Mouse (Mus musculus): Measurements from ENCODE around the gene Shmt2. TPM values are rescaled to one million over a fixed set of nuclear protein-coding genes. Genes with fewer than 3 reads are reported as not detected.

Gene Shmt2
- total RNA-seq (2014; rRNA removed) = 39.8 and 48.0 TPM in 2 replicates
- polyA plus RNA-seq (2015; fragmentation: Nextera tagmentation; extraction: Ambion mirVana) = 32.8 and 34.2 TPM in 2 replicates

DNA sequence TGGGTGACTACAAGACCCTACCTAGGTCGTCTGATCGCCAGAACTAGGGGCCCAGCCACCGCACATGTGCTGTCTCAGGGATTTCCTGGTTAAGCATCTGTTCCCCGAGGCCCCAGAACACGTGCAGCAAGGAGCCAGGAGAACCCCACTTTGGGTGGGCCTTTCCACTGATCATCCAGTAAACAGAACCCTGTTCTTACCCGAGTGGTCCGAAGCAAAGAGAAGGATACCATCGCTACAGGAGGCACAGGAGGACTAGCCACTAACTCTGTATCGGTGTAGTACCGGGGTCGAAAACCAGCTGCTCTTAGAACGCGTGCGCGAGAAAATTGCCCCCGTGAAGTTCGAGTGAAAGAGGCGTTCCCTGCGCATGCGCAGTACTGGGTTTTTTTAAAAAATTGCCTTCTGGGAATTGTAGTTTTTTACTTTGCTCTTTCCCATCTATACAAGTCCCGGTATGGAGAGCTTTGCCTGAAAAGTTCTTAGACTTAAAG, at the start of gene Shmt2:
Shmt2 (minus strand) TSS at position 357 of the 494 bp plus-strand sequence.
- H3K4me1 ChIP-seq (ENCODE audit: insufficient read depth, low read length) = peaks cover 8% of the 10 kb centered on the region; the same call in 1 of the 2 replicates
- no peak within 1 kb of the TSS for H3K27ac ChIP-seq (ENCODE audit: low read depth, low read length)
- peak; percentile 53; the same call in 1 of the 2 replicates for ATAC-seq (ENCODE audit: low FRiP score)
- DNase-seq (ENCODE audit: low spot score) = peak; percentile 98
- H3K4me2 ChIP-seq (ENCODE audit: low read depth, low read length, poor library complexity, severe bottlenecking) = peak within 1 kb of the TSS; percentile 88
- under 1% methylated on average over 21 of the region's 21 CpGs for WGBS
- H3K27me3 ChIP-seq (ENCODE audit: insufficient read depth, low read length) = peaks cover 8% of the 10 kb centered on the region; the same call in 1 of the 2 replicates
- H3K4me3 ChIP-seq (ENCODE audit: low read depth, low read length) = peak within 1 kb of the TSS; percentile 51
- TF ChIP-seq CTCF (IDR thresholded peaks at IDR 0.05) = no peak
- H3K9ac ChIP-seq (replicated peaks; ENCODE audit: low read length, poor library complexity, severe bottlenecking) = peak within 1 kb of the TSS; percentile 56
- H3K9me3 ChIP-seq (ENCODE audit: low read length) = no peaks in the 10 kb centered on the region
- peaks cover 19% of the 10 kb centered on the region for H3K36me3 ChIP-seq (ENCODE audit: insufficient read depth, low read length)

DNA sequence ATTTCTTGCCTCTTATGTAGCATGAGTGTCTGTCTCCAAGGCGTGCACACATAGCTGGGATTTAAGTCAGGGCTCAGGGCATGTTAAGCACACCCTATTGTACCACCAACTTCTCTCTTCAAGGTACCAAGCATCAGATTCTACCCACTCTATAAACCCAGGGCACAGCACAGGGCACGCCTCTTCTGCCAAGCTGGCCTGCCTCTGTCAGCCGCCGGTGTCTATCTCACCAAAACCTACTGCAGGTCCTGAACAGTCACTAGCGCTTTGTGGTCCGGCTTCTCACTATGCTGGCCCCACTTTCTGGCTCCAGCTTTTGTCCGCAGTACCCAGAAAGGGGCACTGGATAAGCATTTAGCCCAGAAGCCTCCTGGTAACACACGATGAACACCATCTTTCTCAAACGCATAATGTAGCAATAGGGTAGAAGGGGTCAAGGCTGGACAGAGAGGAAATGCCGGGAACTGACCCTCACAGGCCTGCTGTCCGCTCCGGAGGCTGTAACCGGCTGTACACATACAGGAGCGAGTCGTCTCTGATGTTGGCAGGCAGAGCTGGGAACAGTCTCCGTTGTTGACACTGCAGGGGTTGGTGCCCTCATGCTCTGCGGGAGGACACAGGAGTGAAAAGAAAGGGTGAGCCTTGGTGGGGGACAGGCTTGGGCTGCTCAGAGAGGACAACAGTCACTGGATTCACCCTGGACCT, 48.8 kb upstream of the Shmt2 start:
- no peaks in the 10 kb centered on the region for H3K9me3 ChIP-seq (ENCODE audit: low read length)
- no peaks in the 10 kb centered on the region for H3K27me3 ChIP-seq (ENCODE audit: insufficient read depth, low read length)
- H3K4me2 ChIP-seq (ENCODE audit: low read depth, low read length, poor library complexity, severe bottlenecking) = no peak overlapping the region
- H3K4me1 ChIP-seq (ENCODE audit: insufficient read depth, low read length) = no peaks in the 10 kb centered on the region
- no peak for TF ChIP-seq CTCF (IDR thresholded peaks at IDR 0.05)
- WGBS = 93% methylated on average over 17 of the region's 17 CpGs
- no peak overlapping the region for H3K27ac ChIP-seq (ENCODE audit: low read depth, low read length)
- DNase-seq (ENCODE audit: low spot score) = no peak
- H3K4me3 ChIP-seq (ENCODE audit: low read depth, low read length) = no peak overlapping the region
- H3K36me3 ChIP-seq (ENCODE audit: insufficient read depth, low read length) = peaks cover 76% of the 10 kb centered on the region
- no peak; the same call in 1 of the 2 replicates for ATAC-seq (ENCODE audit: low FRiP score)
- no peak overlapping the region for H3K9ac ChIP-seq (replicated peaks; ENCODE audit: low read length, poor library complexity, severe bottlenecking)

DNA sequence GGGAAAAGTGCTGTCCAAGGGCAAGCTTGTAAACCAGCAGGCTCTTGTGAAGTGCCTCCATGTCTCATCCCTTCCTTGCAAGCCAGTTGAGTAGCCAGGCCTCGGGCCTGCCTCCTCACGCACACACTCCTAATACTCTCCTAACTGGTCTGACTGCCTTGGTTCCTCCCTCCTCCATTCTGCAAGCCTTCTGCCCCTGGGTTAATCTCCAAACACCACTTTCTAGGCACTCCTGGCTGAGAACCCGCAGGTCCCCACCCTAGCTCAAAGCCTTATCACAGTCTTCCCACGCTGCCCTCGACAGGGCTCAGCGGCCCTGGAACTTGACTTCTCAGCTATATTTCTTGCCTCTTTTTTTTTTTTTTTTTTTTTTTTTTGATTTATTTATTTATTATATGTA, 48.1 kb upstream of the Shmt2 start:
- 89% methylated on average over 6 of the region's 6 CpGs for WGBS
- no peak for ATAC-seq (ENCODE audit: low FRiP score)
- no peak overlapping the region for H3K9ac ChIP-seq (replicated peaks; ENCODE audit: low read length, poor library complexity, severe bottlenecking)

DNA sequence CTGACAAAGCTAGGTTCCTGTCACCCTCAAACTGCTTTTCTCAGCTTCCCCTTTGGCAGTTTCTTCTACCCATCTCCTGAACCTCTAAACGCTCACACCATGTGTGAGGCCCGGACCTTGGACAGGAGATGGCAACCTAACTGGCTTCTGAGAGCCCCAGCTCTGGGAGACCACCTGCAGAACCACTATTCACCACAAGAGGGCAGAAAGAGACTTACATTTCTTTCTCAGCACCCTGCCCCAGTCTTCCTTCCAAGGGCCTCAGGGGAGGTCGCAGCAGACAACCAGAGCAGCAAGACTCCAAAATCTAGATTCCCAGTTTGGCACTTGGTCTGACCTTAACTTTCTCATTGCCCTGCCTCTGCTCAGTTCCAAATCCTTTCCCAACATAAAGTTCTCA, 47.2 kb upstream of the Shmt2 start:
- H3K4me1 ChIP-seq (ENCODE audit: insufficient read depth, low read length) = no peaks in the 10 kb centered on the region
- WGBS = 37% methylated on average over 3 of the region's 3 CpGs
- no peaks in the 10 kb centered on the region for H3K27me3 ChIP-seq (ENCODE audit: insufficient read depth, low read length)
- H3K4me3 ChIP-seq (ENCODE audit: low read depth, low read length) = no peak overlapping the region
- DNase-seq (ENCODE audit: low spot score) = peak; percentile 88
- peaks cover 72% of the 10 kb centered on the region for H3K36me3 ChIP-seq (ENCODE audit: insufficient read depth, low read length)
- 0 out of 2 replicates have a peak overlapping the region, but pooled peaks have one; percentile 55 for H3K27ac ChIP-seq (ENCODE audit: low read depth, low read length)
- no peaks in the 10 kb centered on the region for H3K9me3 ChIP-seq (ENCODE audit: low read length)
- ATAC-seq (ENCODE audit: low FRiP score) = peak; percentile 21; the same call in 1 of the 2 replicates
- H3K9ac ChIP-seq (replicated peaks; ENCODE audit: low read length, poor library complexity, severe bottlenecking) = no peak overlapping the region; the same call in 1 of the 2 replicates
- H3K4me2 ChIP-seq (ENCODE audit: low read depth, low read length, poor library complexity, severe bottlenecking) = no peak overlapping the region
- TF ChIP-seq CTCF (IDR thresholded peaks at IDR 0.05) = peak; percentile 85

More for the DNA sequence above, 48.1 kb upstream of the Shmt2 start:
- no peak for DNase-seq (ENCODE audit: low spot score)
- H3K4me2 ChIP-seq (ENCODE audit: low read depth, low read length, poor library complexity, severe bottlenecking) = no peak overlapping the region
- H3K4me3 ChIP-seq (ENCODE audit: low read depth, low read length) = no peak overlapping the region
- no peaks in the 10 kb centered on the region for H3K4me1 ChIP-seq (ENCODE audit: insufficient read depth, low read length)
- no peak for TF ChIP-seq CTCF (IDR thresholded peaks at IDR 0.05)
- H3K9me3 ChIP-seq (ENCODE audit: low read length) = no peaks in the 10 kb centered on the region
- H3K27me3 ChIP-seq (ENCODE audit: insufficient read depth, low read length) = no peaks in the 10 kb centered on the region
- peaks cover 77% of the 10 kb centered on the region for H3K36me3 ChIP-seq (ENCODE audit: insufficient read depth, low read length)
- no peak overlapping the region for H3K27ac ChIP-seq (ENCODE audit: low read depth, low read length)

DNA sequence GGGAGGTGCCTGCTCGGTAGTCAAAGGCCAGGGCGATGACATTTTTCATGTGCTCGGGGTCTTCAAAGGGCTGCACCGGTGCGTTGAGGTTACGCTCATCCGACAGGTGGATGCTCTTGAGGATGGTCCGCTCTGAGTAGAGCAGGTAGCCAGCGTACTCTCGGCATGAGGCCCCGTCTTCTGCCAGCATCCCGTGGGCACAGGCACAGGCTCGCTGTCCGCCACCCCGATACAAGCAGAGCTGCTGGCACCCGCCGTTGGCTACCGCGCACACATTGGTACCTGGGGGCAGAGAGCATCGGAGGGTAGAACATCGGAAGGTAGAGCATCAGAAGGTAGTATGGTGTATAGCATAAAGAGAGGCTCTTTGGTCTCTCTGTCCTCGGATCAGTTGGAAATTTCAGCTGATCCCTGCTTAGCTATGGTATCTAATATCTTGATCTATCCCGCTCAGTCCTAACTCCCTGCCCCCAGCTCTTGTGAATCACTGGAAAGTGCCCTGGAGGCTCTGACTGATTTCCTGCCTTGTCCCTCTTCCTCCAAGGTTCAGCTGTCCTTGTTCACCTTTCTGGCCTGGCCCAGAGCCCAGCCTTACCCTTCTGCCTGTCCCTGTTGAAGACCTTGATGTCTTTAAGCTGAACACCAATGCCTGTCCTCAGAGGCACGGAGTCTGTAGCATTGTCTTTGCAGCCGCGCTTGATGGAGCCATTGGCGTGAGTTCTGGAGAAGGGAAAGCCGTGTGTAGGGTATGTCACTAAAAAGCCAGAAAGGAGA, 44.5 kb upstream of the Shmt2 start:
- Histone ChIP-seq H3K4me3 (ENCODE audit: low read depth, low read length) (no peak overlapping the region), H3K4me1 (ENCODE audit: insufficient read depth, low read length) (no peaks in the 10 kb centered on the region), H3K9ac (replicated peaks; ENCODE audit: low read length, poor library complexity, severe bottlenecking) (no peak overlapping the region), H3K4me2 (ENCODE audit: low read depth, low read length, poor library complexity, severe bottlenecking) (no peak overlapping the region), H3K9me3 (ENCODE audit: low read length) (no peaks in the 10 kb centered on the region), H3K27me3 (ENCODE audit: insufficient read depth, low read length) (no peaks in the 10 kb centered on the region), H3K27ac (ENCODE audit: low read depth, low read length) (no peak overlapping the region), H3K36me3 (ENCODE audit: insufficient read depth, low read length) (peaks cover 69% of the 10 kb centered on the region)
- no peak for TF ChIP-seq CTCF (IDR thresholded peaks at IDR 0.05)
- ATAC-seq (ENCODE audit: low FRiP score) = no peak
- 94% methylated on average over 28 of the region's 28 CpGs for WGBS
- no peak for DNase-seq (ENCODE audit: low spot score)

All from midbrain, postnatal 0 days (tissue).